Mouse (Mus musculus) frontal cortex, adult (tissue): Measurements from ENCODE around the gene Cdh20.
"Not testable (repeated sequence)": the region's sequence is repeated elsewhere in the genome, so short reads cannot be mapped to it uniquely, and the experiment has no call there.

ENCODE experiments used
- ATAC-seq: cut with Nextera tagmentation; 2 replicates; pipeline ENCODE4 v1.9.2; 2017; ENCODE audit warnings: mild to moderate bottlenecking, moderate library complexity, mixed read lengths; ENCODE audit not compliant: low TSS enrichment

The Cdh20 gene

DNA sequence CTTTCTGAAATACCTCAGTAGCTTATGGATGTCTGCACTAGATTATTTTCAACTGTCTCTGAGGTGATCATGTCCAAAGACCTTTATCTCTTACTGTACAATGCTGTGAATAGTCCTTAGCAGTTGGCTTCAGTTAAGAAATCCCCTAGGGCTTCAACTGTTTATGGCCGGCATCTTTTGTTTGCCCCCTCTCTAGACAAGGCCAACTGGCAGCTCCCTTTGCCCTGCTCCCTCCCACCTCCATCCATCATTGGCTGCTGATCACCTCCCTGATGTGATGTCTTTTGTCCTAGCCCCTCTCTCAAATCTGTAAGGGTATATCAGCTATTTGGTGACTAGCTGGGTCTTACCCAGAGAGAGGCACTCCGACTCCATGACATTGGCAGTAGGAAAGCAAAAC, 148.2 kb downstream of the Cdh20 start:
- ATAC-seq, result no peak

DNA sequence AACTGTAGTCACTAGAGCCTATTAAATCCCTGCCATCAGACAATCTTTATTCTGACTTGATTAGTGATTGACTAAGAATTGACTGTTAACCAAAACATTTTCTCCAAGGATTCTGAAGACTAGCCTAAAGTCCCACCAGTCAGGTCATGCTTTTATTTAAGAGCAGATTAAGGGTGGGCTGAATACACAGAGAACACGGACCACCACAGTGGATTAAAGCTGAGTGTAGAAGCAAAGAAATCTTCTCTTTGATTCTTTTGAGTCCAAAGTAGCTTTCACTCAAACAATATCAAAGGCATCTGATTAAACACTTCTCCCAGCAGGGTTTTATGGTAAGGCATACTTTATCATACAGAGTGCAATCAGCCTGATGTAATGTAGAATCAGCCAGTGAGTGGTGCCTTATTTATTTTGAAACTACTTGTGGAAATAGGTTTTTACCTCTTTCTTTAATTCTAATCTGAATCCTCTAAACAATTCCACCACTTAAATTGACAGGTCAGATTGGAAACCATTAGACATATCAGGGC, 149.0 kb downstream of the Cdh20 start:
- no peak for ATAC-seq

DNA sequence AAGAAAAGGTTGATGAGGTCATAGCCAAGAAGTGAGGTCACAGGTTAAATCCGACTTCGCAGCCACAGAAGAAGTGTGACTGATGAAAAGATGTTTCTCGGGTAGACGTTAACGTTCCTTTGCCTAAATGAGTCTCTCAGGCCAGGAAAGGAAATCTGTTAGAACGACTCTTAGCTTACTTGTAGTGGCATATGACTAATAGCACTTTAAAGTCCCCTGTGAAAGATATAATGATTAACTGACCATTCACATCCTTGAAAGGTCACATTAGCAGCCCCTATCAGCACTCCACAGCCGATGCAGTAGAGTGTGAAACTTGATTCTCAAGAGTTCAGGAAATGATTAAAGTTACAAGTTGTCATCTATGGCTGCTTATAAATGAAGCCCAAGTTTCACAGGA, 164.7 kb downstream of the Cdh20 start:
- ATAC-seq, result no peak

GRCm38 (mm10) chr1:104936966-104937365, 168.6 kb downstream of the Cdh20 start:
- no peak for ATAC-seq

GRCm38 (mm10) chr1:104939156-104939555, 170.8 kb downstream of the Cdh20 start:
- ATAC-seq, result no peak

DNA sequence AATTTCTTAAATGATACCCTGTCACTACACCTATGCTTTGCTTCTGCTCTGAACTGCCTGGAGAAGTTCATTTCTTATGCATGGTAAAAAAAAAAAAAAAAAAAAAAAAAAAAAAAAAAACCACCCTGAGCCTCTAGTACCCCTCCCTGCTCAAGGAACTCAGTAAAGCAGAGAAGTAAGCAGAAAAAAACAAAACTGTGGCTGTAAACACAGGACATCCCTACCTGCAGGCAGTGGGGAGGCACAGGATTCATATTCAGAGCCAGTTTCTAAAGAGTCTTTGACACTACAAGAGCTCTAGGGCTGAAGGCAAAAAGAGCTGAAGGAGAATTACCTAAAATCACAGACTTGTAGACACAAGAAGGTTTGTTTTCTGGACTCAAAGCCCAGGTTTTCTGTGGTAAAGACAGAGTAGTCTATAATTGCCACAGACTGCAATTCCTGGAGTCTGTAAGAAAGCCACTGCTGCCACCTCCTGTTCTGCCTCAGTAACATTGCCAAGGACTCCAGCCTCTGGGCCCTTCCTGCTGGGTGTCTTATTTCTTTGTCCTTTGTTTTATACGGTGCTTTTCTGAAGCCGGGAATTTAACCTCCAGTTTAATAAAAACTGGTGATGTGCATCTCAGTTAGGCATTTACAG, 176.3 kb downstream of the Cdh20 start:
- ATAC-seq, result peak; percentile 100

DNA sequence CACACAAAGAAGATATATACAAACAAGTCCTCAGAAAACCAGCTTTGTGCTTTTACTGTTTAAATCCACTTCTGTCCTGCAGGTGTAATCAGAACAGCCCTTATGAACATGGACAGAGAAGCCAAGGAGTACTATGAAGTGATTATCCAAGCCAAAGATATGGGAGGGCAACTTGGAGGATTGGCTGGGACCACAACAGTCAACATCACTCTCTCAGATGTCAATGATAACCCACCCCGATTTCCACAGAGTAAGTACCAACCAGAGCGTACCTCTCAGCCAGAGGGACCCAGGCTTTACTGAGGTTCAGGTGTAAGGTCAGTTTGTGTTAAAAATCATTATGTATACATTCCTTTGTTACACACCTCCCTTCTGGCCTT, 176.8 kb downstream of the Cdh20 start:
- ATAC-seq, result 0 out of 2 replicates have a peak, but pooled peaks have one; percentile 18

- not testable (repeated sequence) for ATAC-seq
Measured at GRCm38 (mm10) chr1:104949640-104950039, 181.3 kb downstream of the Cdh20 start.

- ATAC-seq, result no peak
Measured at GRCm38 (mm10) chr1:104957046-104957445, 188.7 kb downstream of the Cdh20 start.

- ATAC-seq, result no peak
Measured at GRCm38 (mm10) chr1:104961670-104962069, 193.3 kb downstream of the Cdh20 start.

DNA sequence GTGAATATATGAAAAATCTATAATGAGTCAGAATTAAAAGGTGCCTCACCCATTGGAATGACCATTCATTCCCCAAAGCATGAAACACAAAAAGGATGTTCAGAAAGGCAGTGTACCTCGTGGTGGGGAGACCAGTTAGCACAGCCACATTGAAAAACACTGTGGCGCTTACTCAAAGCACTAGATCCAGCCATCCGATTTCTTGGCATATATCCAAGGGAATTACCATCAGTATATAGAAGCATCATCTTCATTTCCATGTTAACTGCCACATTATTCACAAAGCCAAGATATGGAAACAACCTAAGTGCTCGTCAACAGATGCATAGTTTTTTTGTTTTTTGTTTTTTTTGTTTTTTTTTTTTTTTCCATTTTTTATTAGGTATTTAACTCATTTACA, 193.9 kb downstream of the Cdh20 start:
- no peak for ATAC-seq

DNA sequence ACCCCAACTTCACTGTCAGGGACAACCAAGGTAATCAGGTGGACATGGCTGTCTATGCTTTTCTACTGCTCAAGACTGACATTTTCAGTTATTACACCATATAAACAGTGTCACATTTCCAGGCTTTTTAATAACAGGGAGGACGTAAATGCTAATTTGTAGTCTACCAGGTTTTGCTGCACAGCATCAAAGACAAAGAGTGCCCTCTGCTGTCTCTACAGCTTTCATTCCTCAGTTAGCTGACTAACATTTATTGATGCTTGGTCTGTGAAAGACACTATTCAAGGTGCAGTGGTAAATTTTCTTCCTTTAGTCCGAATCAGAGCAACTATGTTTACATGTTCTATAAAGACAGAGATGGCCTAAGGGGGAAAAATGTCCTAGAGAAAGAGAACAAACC, 210.7 kb downstream of the Cdh20 start:
- peak; percentile 83 for ATAC-seq

DNA sequence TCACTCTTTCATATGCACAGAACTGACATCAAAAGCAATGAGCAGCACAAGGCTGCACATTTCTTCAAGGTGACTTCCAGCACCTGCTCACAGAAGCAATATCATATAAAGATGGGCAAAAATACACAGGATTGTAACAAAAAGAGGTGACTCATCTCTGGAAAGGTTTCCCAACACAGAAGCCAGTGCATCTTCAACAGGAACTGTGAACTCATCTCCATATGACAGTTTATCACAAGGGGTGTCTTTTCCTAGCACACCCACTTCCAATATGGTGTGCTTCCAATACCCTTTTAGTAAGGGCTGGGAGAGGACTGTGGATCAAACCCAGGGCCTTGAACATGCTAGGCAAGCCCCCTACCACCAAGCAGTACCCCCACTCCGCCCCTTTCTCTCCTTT, 211.9 kb downstream of the Cdh20 start:
- peak; percentile 71 for ATAC-seq

GRCm38 (mm10) chr1:104986222-104986973, 218.1 kb downstream of the Cdh20 start:
- ATAC-seq, result peak; percentile 89

GRCm38 (mm10) chr1:104987526-104987925, 219.2 kb downstream of the Cdh20 start:
- no peak for ATAC-seq

- no peak for ATAC-seq
Measured at GRCm38 (mm10) chr1:104992441-104992840, 224.1 kb downstream of the Cdh20 start.

- ATAC-seq, result no peak
Measured at GRCm38 (mm10) chr1:104993905-104994611, 225.7 kb downstream of the Cdh20 start.

- ATAC-seq, result no peak
Measured at GRCm38 (mm10) chr1:104994612-104994986, 226.3 kb downstream of the Cdh20 start.

DNA sequence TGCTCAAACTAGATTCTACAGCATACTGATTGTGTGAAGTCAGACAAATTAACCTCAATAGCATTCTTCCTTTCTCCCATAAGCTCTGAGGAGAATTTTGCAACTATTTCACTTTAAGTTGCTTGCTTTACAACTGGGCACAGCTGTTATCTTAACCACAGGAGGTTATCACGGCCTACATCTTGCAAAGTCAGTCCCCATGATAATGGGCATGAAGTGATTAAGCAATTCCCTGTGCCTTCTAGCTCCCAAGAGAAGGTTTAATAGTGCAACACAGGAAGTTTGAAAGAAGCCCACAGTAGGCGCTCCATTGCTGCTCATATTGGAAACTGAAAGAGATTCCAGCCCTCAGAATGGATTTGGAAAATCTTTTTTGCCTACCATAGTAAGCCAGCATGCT, 229.5 kb downstream of the Cdh20 start:
- no peak for ATAC-seq

GRCm38 (mm10) chr1:105002179-105002578, 233.8 kb downstream of the Cdh20 start:
- peak; percentile 14; the same call in 1 of the 2 replicates for ATAC-seq

DNA sequence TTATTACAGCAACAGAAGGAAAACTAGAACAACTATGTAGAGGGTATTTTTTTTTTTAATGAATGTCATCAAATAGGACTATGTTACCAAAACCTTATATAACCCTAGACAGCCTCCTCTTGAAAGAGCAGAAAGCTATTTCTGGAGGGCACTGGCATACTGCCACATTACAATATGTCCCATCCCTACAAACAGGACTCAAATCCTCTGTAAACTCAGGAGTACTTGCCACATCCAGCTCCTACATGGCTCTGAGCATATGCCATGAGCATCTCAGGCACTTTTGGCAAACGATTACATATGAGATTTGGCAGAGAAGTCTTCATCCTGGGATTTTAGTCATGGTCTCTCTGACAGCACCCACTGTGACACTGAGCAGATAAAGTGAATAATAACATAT, 235.5 kb downstream of the Cdh20 start:
- peak; percentile 84 for ATAC-seq

GRCm38 (mm10) chr1:105012616-105013015, 244.3 kb downstream of the Cdh20 start:
- peak; percentile 20; the same call in 1 of the 2 replicates for ATAC-seq

DNA sequence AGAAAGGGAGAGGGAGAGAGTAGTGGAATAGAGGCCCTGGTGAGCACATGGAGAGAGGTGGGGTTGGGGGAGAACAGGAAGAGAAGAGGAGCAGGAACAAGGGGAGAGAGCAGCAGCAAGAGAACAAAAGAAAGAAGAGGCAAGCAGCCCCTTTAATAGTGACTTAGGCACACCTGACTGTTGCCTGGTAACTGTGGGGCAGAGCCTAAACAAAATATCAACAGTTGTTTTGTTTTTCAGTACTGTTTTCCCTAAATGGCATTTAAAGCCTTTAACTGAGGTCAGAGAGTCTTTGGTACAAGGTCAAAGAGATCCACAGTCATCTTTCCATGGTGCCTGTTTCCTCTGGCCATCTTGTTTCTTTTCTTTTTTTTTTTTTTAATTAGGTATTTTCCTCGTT, 245.0 kb downstream of the Cdh20 start:
- ATAC-seq, result no peak
